Mouse (Mus musculus) macrophage (primary cell): ENCODE data around the gene Rad9b. TPM values are rescaled to one million over a fixed set of nuclear protein-coding genes. Genes with fewer than 3 reads are reported as not detected.

Experiments
- polyA plus RNA-seq: library from polyadenylated mRNA; stranded (reverse); fragments of 250-400 nt; gene quantifications from 3 replicates; pipeline ENCODE4 v1.2.4, GENCODE M21; 2018; ENCODE audit warnings: inconsistent platforms

Rad9b gene
- polyA plus RNA-seq, 1 experiment from 2014 or later = 0.77 TPM

Other genes starting within 250 kb of the Rad9b start
- 0.25 to 1.1 TPM (median 0.70 TPM) in 3 replicates for gene Ccdc63, start 213.4 kb downstream of the Rad9b start, polyA plus RNA-seq
- gene Ppp1cc, start 196.0 kb downstream of the Rad9b start, polyA plus RNA-seq = 236 to 261 TPM (median 239 TPM) in 3 replicates
- 89.5 to 146 TPM (median 116 TPM) in 3 replicates for gene Hvcn1, start 147.4 kb downstream of the Rad9b start, polyA plus RNA-seq
- gene Tctn1, start 89.8 kb downstream of the Rad9b start, polyA plus RNA-seq = 2.9 to 4.4 TPM (median 3.9 TPM) in 3 replicates
- 12.5 to 16.0 TPM (median 14.1 TPM) in 3 replicates for gene Pptc7, start 69.9 kb downstream of the Rad9b start, polyA plus RNA-seq
- 234 to 353 TPM (median 252 TPM) in 3 replicates for gene Vps29, start 136 bp upstream of the Rad9b start, polyA plus RNA-seq
- 16.3 to 20.4 TPM (median 16.8 TPM) in 3 replicates for gene Gpn3, start 17.6 kb upstream of the Rad9b start, polyA plus RNA-seq
- 3.7 to 8.8 TPM (median 5.3 TPM) in 3 replicates for gene Fam216a, start 18.1 kb upstream of the Rad9b start, polyA plus RNA-seq
- 1,088 to 1,432 TPM (median 1,117 TPM) in 3 replicates for gene Arpc3, start 37.6 kb upstream of the Rad9b start, polyA plus RNA-seq
- 25.3 to 29.1 TPM (median 26.9 TPM) in 3 replicates for gene Anapc7, start 67.5 kb upstream of the Rad9b start, polyA plus RNA-seq
- 72.1 to 135 TPM (median 74.7 TPM) in 3 replicates for gene Atp2a2, start 148.0 kb upstream of the Rad9b start, polyA plus RNA-seq